Mouse (Mus musculus) forebrain, embryonic 15.5 days (tissue): ENCODE data around the gene Gdf9. TPM values are rescaled to one million over a fixed set of nuclear protein-coding genes. Genes with fewer than 3 reads are reported as not detected.

Experiments
- ATAC-seq: fragments of 200-750 bp; cut with Nextera tagmentation; replicated peaks from 2 replicates; pipeline ENCODE4 v1.8.0; 2017; ENCODE audit warnings: mild to moderate bottlenecking, moderate TSS enrichment, moderate library complexity
- H3K27ac ChIP-seq: fragments of 300-500 bp; sonication (generic); replicated peaks from 2 replicates; pipeline ENCODE4 v1.5.1; 2015; ENCODE audit warnings: mild to moderate bottlenecking, inconsistent platforms
- H3K27me3 ChIP-seq: fragments of 300-500 bp; sonication (generic); 2 replicates; pipeline ENCODE4 v1.6.1; 2015; ENCODE audit warnings: inconsistent platforms
- H3K36me3 ChIP-seq: fragments of 300-500 bp; sonication (generic); 2 replicates; pipeline ENCODE4 v1.6.1; 2015; ENCODE audit warnings: mild to moderate bottlenecking, inconsistent platforms
- H3K4me1 ChIP-seq: fragments of 300-500 bp; sonication (generic); 2 replicates; pipeline ENCODE4 v1.6.1; 2015; ENCODE audit warnings: inconsistent platforms
- H3K4me2 ChIP-seq: fragments of 300-500 bp; sonication (generic); replicated peaks from 2 replicates; pipeline ENCODE4 v1.6.1; 2015; ENCODE audit warnings: mild to moderate bottlenecking, inconsistent platforms
- H3K4me3 ChIP-seq: fragments of 300-500 bp; sonication (generic); 2 replicates; pipeline ENCODE4 v1.5.1; 2015; ENCODE audit warnings: mild to moderate bottlenecking, inconsistent platforms
- H3K9ac ChIP-seq: fragments of 300-500 bp; sonication (generic); replicated peaks from 2 replicates; pipeline ENCODE4 v1.6.1; 2015; ENCODE audit warnings: mild to moderate bottlenecking, inconsistent platforms
- H3K9me3 ChIP-seq: fragments of 300-500 bp; sonication (generic); 2 replicates; pipeline ENCODE4 v1.6.1; 2016; ENCODE audit warnings: inconsistent platforms
- WGBS: fragments of 180-500 bp; shearing (Covaris S2); methylation state at CpG from one replicate; pipeline ENCODE4 v1.1.7; 2015; ENCODE audit warnings: mixed read lengths; 5-methylcytosine and 5-hydroxymethylcytosine counted together
- polyA plus RNA-seq: library from polyadenylated mRNA; unstranded; fragments of >200 nt; fragmentation: Nextera tagmentation; extraction: Ambion mirVana; gene quantifications from 2 replicates; pipeline ENCODE4 v1.2.1, GENCODE M21; 2015

Gene Gdf9
- polyA plus RNA-seq, 1 experiment from 2014 or later = 4.0 TPM

GRCm38 (mm10) chr11:53463551-53464424, 33.0 kb downstream of the Gdf9 start:
- ATAC-seq = no peak
- Histone ChIP-seq H3K4me2 (peak overlapping the region; percentile 84), H3K9me3 (no peaks in the 10 kb centered on the region), H3K4me1 (peaks cover 17% of the 10 kb centered on the region), H3K4me3 (peak overlapping the region; percentile 41), H3K36me3 (no peaks in the 10 kb centered on the region), H3K27ac (no peak overlapping the region), H3K9ac (no peak overlapping the region; the same call in 1 of the 2 replicates), H3K27me3 (peaks cover 52% of the 10 kb centered on the region)
- WGBS = 6% methylated on average over 55 of the region's 55 CpGs

DNA sequence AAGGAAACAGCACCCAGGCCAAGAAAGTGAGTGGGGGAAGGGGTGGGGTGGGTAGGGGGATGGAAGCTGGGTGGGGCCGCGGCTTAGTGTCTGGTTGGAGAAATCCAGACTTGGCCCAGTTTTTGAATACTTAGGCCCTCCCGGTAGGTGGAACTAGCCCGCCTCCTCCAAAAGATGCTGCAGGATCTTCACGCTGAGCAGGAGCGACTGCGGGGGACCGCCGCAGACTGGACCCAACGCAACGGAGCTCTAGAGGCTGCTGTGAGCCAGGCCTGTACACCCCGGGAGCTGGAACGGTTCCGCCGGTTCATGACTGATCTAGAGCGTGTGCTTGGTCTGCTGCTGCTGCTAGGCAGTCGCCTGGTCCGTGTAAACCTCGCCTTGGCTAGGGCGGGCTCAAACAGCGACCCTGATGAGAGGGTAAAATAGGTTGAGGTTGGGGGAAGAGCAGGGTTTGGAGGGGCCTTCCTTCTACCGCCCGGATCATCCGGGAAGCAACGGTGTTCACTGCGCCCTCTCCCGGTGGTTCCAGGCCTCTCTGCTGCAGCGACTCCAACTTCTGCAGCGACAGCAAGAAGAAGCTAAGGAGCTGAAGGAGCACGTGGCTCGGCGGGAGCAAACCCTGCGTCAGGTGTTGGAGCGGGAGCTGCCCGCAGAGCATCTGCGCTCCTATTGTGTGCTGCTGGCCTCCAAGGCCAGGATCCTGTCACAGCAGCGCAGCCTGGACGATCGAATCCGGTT, 35.6 kb downstream of the Gdf9 start:
- Histone ChIP-seq H3K27me3 (peaks cover 49% of the 10 kb centered on the region), H3K9me3 (no peaks in the 10 kb centered on the region), H3K4me1 (peaks cover 32% of the 10 kb centered on the region), H3K9ac (peak overlapping the region; percentile 35), H3K27ac (no peak overlapping the region), H3K4me2 (peak overlapping the region; percentile 47), H3K4me3 (peak overlapping the region; percentile 37), H3K36me3 (no peaks in the 10 kb centered on the region)
- peak; percentile 39 for ATAC-seq
- WGBS = 7% methylated on average over 40 of the region's 40 CpGs

- H3K27ac ChIP-seq = no peak overlapping the region
- peaks cover 20% of the 10 kb centered on the region for H3K27me3 ChIP-seq
- 23% methylated on average over 16 of the region's 16 CpGs for WGBS
- no peaks in the 10 kb centered on the region for H3K9me3 ChIP-seq
- H3K9ac ChIP-seq = no peak overlapping the region
- peak overlapping the region; percentile 23 for H3K4me3 ChIP-seq
- H3K4me2 ChIP-seq = peak overlapping the region; percentile 43
- no peaks in the 10 kb centered on the region for H3K36me3 ChIP-seq
- no peak for ATAC-seq
- H3K4me1 ChIP-seq = peaks cover 23% of the 10 kb centered on the region
Observed at GRCm38 (mm10) chr11:53469294-53469967, 38.6 kb downstream of the Gdf9 start.

GRCm38 (mm10) chr11:53469968-53470695, 39.3 kb downstream of the Gdf9 start, which contains the start of gene Gm9837:
Gene Gm9837, minus strand, starts transcription at chr11:53470479.
- ATAC-seq = peak; percentile 89

GRCm38 (mm10) chr11:53472709-53473108, 41.9 kb downstream of the Gdf9 start:
- H3K27me3 ChIP-seq = peaks cover 14% of the 10 kb centered on the region; the same call in 1 of the 2 replicates
- no peak overlapping the region for H3K4me3 ChIP-seq
- no peak for ATAC-seq
- H3K36me3 ChIP-seq = no peaks in the 10 kb centered on the region
- H3K27ac ChIP-seq = no peak overlapping the region
- H3K9ac ChIP-seq = no peak overlapping the region
- no peak overlapping the region for H3K4me2 ChIP-seq
- H3K9me3 ChIP-seq = no peaks in the 10 kb centered on the region
- 78% methylated on average over 3 of the region's 3 CpGs for WGBS
- H3K4me1 ChIP-seq = peaks cover 35% of the 10 kb centered on the region

More at GRCm38 (mm10) chr11:53469968-53470695, 39.3 kb downstream of the Gdf9 start, which contains the start of gene Gm9837:
- WGBS = under 1% methylated on average over 29 of the region's 29 CpGs
- Histone ChIP-seq H3K4me3 (peak within 1 kb of the TSS; percentile 23), H3K4me1 (peaks cover 30% of the 10 kb centered on the region), H3K9me3 (no peaks in the 10 kb centered on the region), H3K9ac (peak within 1 kb of the TSS; percentile 21; the same call in 1 of the 2 replicates), H3K36me3 (no peaks in the 10 kb centered on the region), H3K4me2 (peak within 1 kb of the TSS; percentile 43), H3K27me3 (peaks cover 18% of the 10 kb centered on the region; the same call in 1 of the 2 replicates), H3K27ac (peak within 1 kb of the TSS; percentile 63)

DNA sequence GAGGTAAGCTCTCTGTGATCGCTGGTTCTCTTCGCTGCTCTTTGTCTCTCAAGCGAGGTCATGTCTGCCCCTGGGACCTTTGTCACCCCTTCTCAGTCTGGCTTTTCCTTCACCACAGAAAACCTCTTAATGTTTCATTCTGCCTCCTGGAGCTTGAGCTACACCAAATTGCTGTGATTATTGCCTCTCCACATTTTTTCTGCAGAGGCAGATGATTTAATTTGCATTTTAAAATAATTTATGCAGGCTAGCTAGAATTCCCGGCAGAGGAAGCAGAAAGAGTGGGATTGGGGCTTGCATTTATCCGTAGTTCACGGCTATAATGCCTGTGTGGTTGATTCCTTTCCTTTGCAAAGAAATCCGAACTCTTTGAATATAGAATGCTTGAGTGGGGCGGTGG, 44.8 kb downstream of the Gdf9 start:
- H3K27ac ChIP-seq = peak overlapping the region; percentile 87
- 0 out of 2 replicates have a peak, but pooled peaks have one; percentile 24 for ATAC-seq
- 15% methylated on average over 8 of the region's 8 CpGs for WGBS
- peak overlapping the region; percentile 19 for H3K4me3 ChIP-seq
- H3K9ac ChIP-seq = peak overlapping the region; percentile 25; the same call in 1 of the 2 replicates
- no peaks in the 10 kb centered on the region for H3K9me3 ChIP-seq
- peaks cover 42% of the 10 kb centered on the region for H3K4me1 ChIP-seq
- no peaks in the 10 kb centered on the region for H3K36me3 ChIP-seq
- peaks cover 42% of the 10 kb centered on the region for H3K27me3 ChIP-seq
- peak overlapping the region; percentile 40 for H3K4me2 ChIP-seq

DNA sequence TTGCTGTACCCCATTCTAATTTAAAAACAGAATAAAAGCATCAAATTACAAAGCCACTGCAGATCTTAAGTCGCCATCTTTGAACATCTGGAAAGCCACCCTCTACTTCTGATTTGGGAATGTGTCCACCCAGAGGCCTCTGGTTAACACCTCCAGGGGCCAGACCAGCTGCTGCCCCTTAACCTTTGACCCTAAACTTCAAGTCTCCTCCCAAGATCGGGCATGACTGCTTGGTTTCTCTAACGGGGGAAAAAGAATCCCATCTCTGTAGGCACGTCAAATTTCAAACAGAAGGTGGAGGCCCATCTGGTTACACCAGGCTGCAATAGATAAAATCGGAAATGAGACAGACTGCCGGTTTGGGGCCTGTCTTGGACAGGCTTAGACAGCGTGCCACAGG, 47.0 kb downstream of the Gdf9 start:
- Histone ChIP-seq H3K27me3 (peaks cover 45% of the 10 kb centered on the region), H3K36me3 (no peaks in the 10 kb centered on the region), H3K9me3 (no peaks in the 10 kb centered on the region), H3K9ac (no peak overlapping the region), H3K4me3 (no peak overlapping the region), H3K4me1 (peaks cover 38% of the 10 kb centered on the region), H3K4me2 (no peak overlapping the region; the same call in 1 of the 2 replicates), H3K27ac (no peak overlapping the region)
- 50% methylated on average over 7 of the region's 7 CpGs for WGBS
- ATAC-seq = no peak

GRCm38 (mm10) chr11:53478383-53479170, 47.8 kb downstream of the Gdf9 start:
- Histone ChIP-seq H3K9me3 (no peaks in the 10 kb centered on the region), H3K4me1 (peaks cover 38% of the 10 kb centered on the region), H3K9ac (peak overlapping the region; percentile 57), H3K4me2 (peak overlapping the region; percentile 82), H3K36me3 (no peaks in the 10 kb centered on the region), H3K4me3 (peak overlapping the region; percentile 50), H3K27ac (no peak overlapping the region), H3K27me3 (peaks cover 45% of the 10 kb centered on the region)
- WGBS = 4% methylated on average over 71 of the region's 79 CpGs
- ATAC-seq = peak; percentile 41; the same call in 1 of the 2 replicates

DNA sequence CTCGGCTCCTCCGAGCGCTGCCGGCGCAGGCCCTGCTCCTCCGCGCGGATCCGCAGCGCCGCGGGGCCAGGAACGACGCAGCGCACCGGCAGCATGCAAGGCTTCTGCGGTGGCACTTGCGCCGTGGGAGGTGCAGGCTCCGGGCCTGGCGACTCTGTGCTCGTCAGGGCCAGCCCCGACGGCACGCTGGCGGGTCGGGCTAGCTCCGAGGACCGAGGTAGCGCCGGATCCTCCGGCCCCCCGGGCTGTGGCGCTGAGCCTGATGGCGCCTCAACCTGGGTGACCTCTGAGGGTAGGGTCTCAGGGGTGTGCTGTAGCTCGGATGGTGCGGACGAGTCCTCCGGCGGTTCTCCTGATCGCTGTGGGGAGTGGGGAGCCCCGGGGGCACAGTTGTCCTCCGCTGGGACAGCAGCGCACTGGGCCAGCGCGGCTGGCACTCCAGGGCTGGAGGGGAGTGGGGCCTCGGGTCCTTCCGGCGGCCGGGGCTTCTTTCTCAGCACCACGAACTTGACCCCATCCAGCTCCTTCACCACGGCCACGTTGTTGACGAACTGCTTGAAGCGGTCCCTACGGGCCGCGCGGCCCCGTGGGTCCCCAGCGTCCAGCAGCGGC, 48.5 kb downstream of the Gdf9 start:
- ATAC-seq = peak; percentile 51
- H3K27me3 ChIP-seq = peaks cover 45% of the 10 kb centered on the region
- 1% methylated on average over 62 of the region's 62 CpGs for WGBS
- no peak overlapping the region for H3K27ac ChIP-seq
- H3K4me2 ChIP-seq = peak overlapping the region; percentile 82
- H3K4me1 ChIP-seq = peaks cover 38% of the 10 kb centered on the region
- peak overlapping the region; percentile 57 for H3K9ac ChIP-seq
- H3K36me3 ChIP-seq = no peaks in the 10 kb centered on the region
- no peaks in the 10 kb centered on the region for H3K9me3 ChIP-seq
- H3K4me3 ChIP-seq = peak overlapping the region; percentile 50

- Histone ChIP-seq H3K9ac (peak within 1 kb of the TSS; percentile 57), H3K27me3 (peaks cover 39% of the 10 kb centered on the region), H3K4me2 (peak within 1 kb of the TSS; percentile 82), H3K4me3 (peak within 1 kb of the TSS; percentile 50), H3K27ac (no peak within 1 kb of the TSS), H3K4me1 (peaks cover 33% of the 10 kb centered on the region), H3K9me3 (no peaks in the 10 kb centered on the region), H3K36me3 (no peaks in the 10 kb centered on the region)
- 4% methylated on average over 40 of the region's 40 CpGs for WGBS
- no peak; the same call in 1 of the 2 replicates for ATAC-seq
Observed at GRCm38 (mm10) chr11:53479783-53480301, 49.0 kb downstream of the Gdf9 start, which contains the start of the genes Gm9945 and Sowaha. Gene Gm9945, plus strand, starts transcription at chr11:53480166. Gene Sowaha, minus strand, starts transcription at chr11:53480274.
